Mouse (Mus musculus) liver, adult 2 months (tissue): ENCODE measurements around the gene Mfsd5.

Experiments
- CTCF ChIP-seq: fragments of 200-500 bp; IDR thresholded peaks from 2 replicates; pipeline ENCODE4 v1.5.1; 2011; ENCODE audit warnings: low read depth, low read length, control low read depth
- POLR2A ChIP-seq: fragments of 200-500 bp; IDR thresholded peaks from 2 replicates; pipeline ENCODE4 v1.6.1; 2011; ENCODE audit warnings: low read length, control low read depth; ENCODE audit not compliant: insufficient read depth; ENCODE audit errors: extremely low read depth

- TF ChIP-seq POLR2A (no peak), CTCF (no peak)
Observed at GRCm38 (mm10) chr15:102247252-102248130, 31.8 kb upstream of the Mfsd5 start.
